Mouse (Mus musculus) lung, embryonic 14.5 days (tissue): ENCODE measurements around the gene Cers6. TPM values are rescaled to one million over a fixed set of nuclear protein-coding genes. Genes with fewer than 3 reads are reported as not detected.

Experiments used
- ATAC-seq: fragments of 200-750 bp; cut with Nextera tagmentation; 2 replicates; pipeline ENCODE4 v1.8.0; 2017; ENCODE audit warnings: mild to moderate bottlenecking, moderate TSS enrichment, moderate library complexity; ENCODE audit not compliant: insufficient read depth
- DNase-seq: peaks from one replicate; pipeline ENCODE4 v3.0.0-alpha.2; 2015
- H3K27ac ChIP-seq: fragments of 300-500 bp; sonication (generic); 2 replicates; pipeline ENCODE4 v1.5.1; 2014; ENCODE audit warnings: low read depth, mild to moderate bottlenecking, moderate library complexity
- H3K27me3 ChIP-seq: fragments of 300-500 bp; sonication (generic); 2 replicates; pipeline ENCODE4 v1.6.1; 2014; ENCODE audit warnings: low read length, control low read depth; ENCODE audit not compliant: insufficient read depth
- H3K36me3 ChIP-seq: fragments of 300-500 bp; sonication (generic); 2 replicates; pipeline ENCODE4 v1.6.1; 2014; ENCODE audit warnings: control low read depth; ENCODE audit not compliant: insufficient read depth
- H3K4me1 ChIP-seq: fragments of 300-500 bp; sonication (generic); 2 replicates; pipeline ENCODE4 v1.6.1; 2014; ENCODE audit warnings: antibody characterized with exemption, control low read depth; ENCODE audit not compliant: insufficient read depth
- H3K4me2 ChIP-seq: fragments of 300-500 bp; sonication (generic); 2 replicates; pipeline ENCODE4 v1.6.1; 2014; ENCODE audit warnings: mild to moderate bottlenecking
- H3K4me3 ChIP-seq: fragments of 300-500 bp; sonication (generic); 2 replicates; pipeline ENCODE4 v1.5.1; 2014; ENCODE audit warnings: low read depth, low read length
- H3K9ac ChIP-seq: fragments of 300-500 bp; sonication (generic); 2 replicates; pipeline ENCODE4 v1.6.1; 2014
- H3K9me3 ChIP-seq: fragments of 300-500 bp; sonication (generic); 2 replicates; pipeline ENCODE4 v1.6.1; 2016; ENCODE audit warnings: low read depth, low read length, control low read depth
- CTCF ChIP-seq: IDR thresholded peaks from 2 replicates; pipeline ENCODE4 v1.5.1; 2016; ENCODE audit warnings: antibody characterized with exemption, low read depth
- WGBS: fragments of 180-500 bp; shearing (Covaris S2); extraction: QIAGEN DNeasy Blood & Tissue Kit; methylation state at CpG from one replicate; pipeline ENCODE4 v1.1.7; 2014; 5-methylcytosine and 5-hydroxymethylcytosine counted together
- polyA plus RNA-seq: library from polyadenylated mRNA; unstranded; fragments of >200 nt; fragmentation: Nextera tagmentation; extraction: Ambion mirVana; gene quantifications from 2 replicates; pipeline ENCODE4 v1.2.1, GENCODE M21; 2014

The Cers6 gene
- polyA plus RNA-seq, 1 experiment from 2014 or later = 26.2 TPM

- ATAC-seq = no peak
- no peak for TF ChIP-seq CTCF
- H3K9ac ChIP-seq = no peak overlapping the region
These were observed 35.0 kb downstream of the Cers6 start for GRCm38 (mm10) chr2:68896196-68896595.

GRCm38 (mm10) chr2:68899770-68900521, 38.7 kb downstream of the Cers6 start:
- Histone ChIP-seq H3K36me3 (no peaks in the 10 kb centered on the region), H3K27ac (no peak overlapping the region), H3K27me3 (no peaks in the 10 kb centered on the region), H3K4me3 (no peak overlapping the region), H3K9me3 (no peaks in the 10 kb centered on the region), H3K9ac (no peak overlapping the region), H3K4me1 (0 out of 2 replicates have a peak, but pooled peaks cover 3% of the 10 kb centered on the region), H3K4me2 (no peak overlapping the region)
- DNase-seq (no peak), ATAC-seq (no peak)
- no peak for TF ChIP-seq CTCF
- WGBS = 64% methylated on average over 7 of the region's 7 CpGs

More at GRCm38 (mm10) chr2:68896196-68896595, 35.0 kb downstream of the Cers6 start:
- Histone ChIP-seq H3K4me1 (0 out of 2 replicates have a peak, but pooled peaks cover 3% of the 10 kb centered on the region), H3K9me3 (no peaks in the 10 kb centered on the region), H3K27me3 (no peaks in the 10 kb centered on the region), H3K36me3 (no peaks in the 10 kb centered on the region), H3K4me2 (no peak overlapping the region), H3K4me3 (no peak overlapping the region), H3K27ac (no peak overlapping the region)
- WGBS = 79% methylated on average over 4 of the region's 4 CpGs
- no peak for DNase-seq

GRCm38 (mm10) chr2:68900640-68901378, 39.6 kb downstream of the Cers6 start:
- Histone ChIP-seq H3K4me2 (no peak overlapping the region), H3K36me3 (no peaks in the 10 kb centered on the region), H3K4me1 (0 out of 2 replicates have a peak, but pooled peaks cover 3% of the 10 kb centered on the region), H3K9me3 (no peaks in the 10 kb centered on the region), H3K9ac (no peak overlapping the region), H3K27ac (0 out of 2 replicates have a peak overlapping the region, but pooled peaks have one; percentile 54), H3K27me3 (no peaks in the 10 kb centered on the region), H3K4me3 (no peak overlapping the region)
- peak; percentile 37 for DNase-seq
- 39% methylated on average over 9 of the region's 9 CpGs for WGBS
- peak; percentile 65; the same call in 1 of the 2 replicates for ATAC-seq
- no peak for TF ChIP-seq CTCF

GRCm38 (mm10) chr2:68901708-68902107, 40.5 kb downstream of the Cers6 start:
- DNase-seq (no peak), ATAC-seq (no peak)
- no peaks in the 10 kb centered on the region for H3K36me3 ChIP-seq
- no peak for TF ChIP-seq CTCF
- WGBS = 71% methylated on average over 2 of the region's 2 CpGs
- no peaks in the 10 kb centered on the region for H3K27me3 ChIP-seq
- no peak overlapping the region for H3K4me3 ChIP-seq
- 0 out of 2 replicates have a peak, but pooled peaks cover 3% of the 10 kb centered on the region for H3K4me1 ChIP-seq
- H3K9ac ChIP-seq = no peak overlapping the region
- no peaks in the 10 kb centered on the region for H3K9me3 ChIP-seq
- no peak overlapping the region for H3K4me2 ChIP-seq
- H3K27ac ChIP-seq = no peak overlapping the region

GRCm38 (mm10) chr2:68902546-68902945, 41.3 kb downstream of the Cers6 start:
- no peaks in the 10 kb centered on the region for H3K9me3 ChIP-seq
- WGBS = 53% methylated on average over 6 of the region's 6 CpGs
- H3K27ac ChIP-seq = no peak overlapping the region
- H3K4me1 ChIP-seq = 0 out of 2 replicates have a peak, but pooled peaks cover 3% of the 10 kb centered on the region
- no peak for TF ChIP-seq CTCF
- no peak overlapping the region for H3K4me3 ChIP-seq
- DNase-seq (no peak), ATAC-seq (no peak)
- no peaks in the 10 kb centered on the region for H3K36me3 ChIP-seq
- H3K9ac ChIP-seq = no peak overlapping the region
- no peaks in the 10 kb centered on the region for H3K27me3 ChIP-seq
- H3K4me2 ChIP-seq = no peak overlapping the region

- WGBS = 68% methylated on average over 3 of the region's 3 CpGs
These were observed 45.7 kb downstream of the Cers6 start for GRCm38 (mm10) chr2:68906921-68907320.

More at GRCm38 (mm10) chr2:68906921-68907320, 45.7 kb downstream of the Cers6 start:
- DNase-seq (no peak), ATAC-seq (no peak)
- no peaks in the 10 kb centered on the region for H3K27me3 ChIP-seq
- H3K27ac ChIP-seq = no peak overlapping the region
- H3K36me3 ChIP-seq = no peaks in the 10 kb centered on the region
- H3K9me3 ChIP-seq = no peaks in the 10 kb centered on the region
- H3K4me3 ChIP-seq = no peak overlapping the region
- no peak overlapping the region for H3K4me2 ChIP-seq
- TF ChIP-seq CTCF = no peak
- H3K4me1 ChIP-seq = no peaks in the 10 kb centered on the region
- no peak overlapping the region for H3K9ac ChIP-seq
